Mouse (Mus musculus): Measurements from ENCODE around the gene Foxk1. TPM values are rescaled to one million over a fixed set of nuclear protein-coding genes. Genes with fewer than 3 reads are reported as not detected.

Gene Foxk1
- polyA plus RNA-seq, 1 experiment from 2014 or later = 7.9 TPM

- Histone ChIP-seq H3K36me3 (peaks cover 48% of the 10 kb centered on the region), H3K4me1 (peaks cover 7% of the 10 kb centered on the region), H3K9me3 (replicated peaks) (no peaks in the 10 kb centered on the region), H3K9ac (no peak overlapping the region), H3K4me3 (no peak overlapping the region), H3K4me2 (replicated peaks) (no peak overlapping the region), H3K27ac (no peak overlapping the region), H3K27me3 (no peaks in the 10 kb centered on the region)
- 90% methylated on average over 17 of the region's 17 CpGs for WGBS
- no peak for ATAC-seq (ENCODE audit: low FRiP score)
Measured at GRCm38 (mm10) chr5:142458791-142459557, 57.7 kb downstream of the Foxk1 start.

- Histone ChIP-seq H3K27ac (no peak overlapping the region), H3K36me3 (peaks cover 40% of the 10 kb centered on the region), H3K4me3 (no peak overlapping the region), H3K4me1 (peaks cover 13% of the 10 kb centered on the region), H3K4me2 (replicated peaks) (no peak overlapping the region), H3K9me3 (replicated peaks) (no peaks in the 10 kb centered on the region), H3K27me3 (no peaks in the 10 kb centered on the region), H3K9ac (no peak overlapping the region)
- WGBS = 77% methylated on average over 5 of the region's 5 CpGs
- no peak for ATAC-seq (ENCODE audit: low FRiP score)
Measured at GRCm38 (mm10) chr5:142459834-142460233, 58.5 kb downstream of the Foxk1 start.

GRCm38 (mm10) chr5:142461942-142462640 lies 60.8 kb downstream of the Foxk1 start:
- H3K36me3 ChIP-seq = peaks cover 23% of the 10 kb centered on the region
- 95% methylated on average over 7 of the region's 7 CpGs for WGBS
- H3K27me3 ChIP-seq = no peaks in the 10 kb centered on the region
- H3K9ac ChIP-seq = no peak overlapping the region
- no peaks in the 10 kb centered on the region for H3K9me3 ChIP-seq (replicated peaks)
- no peak overlapping the region for H3K4me3 ChIP-seq
- no peak for ATAC-seq (ENCODE audit: low FRiP score)
- H3K4me2 ChIP-seq (replicated peaks) = no peak overlapping the region
- no peak overlapping the region for H3K27ac ChIP-seq
- peaks cover 15% of the 10 kb centered on the region for H3K4me1 ChIP-seq

GRCm38 (mm10) chr5:142462641-142462948 lies 61.3 kb downstream of the Foxk1 start:
- Histone ChIP-seq H3K9ac (no peak overlapping the region), H3K4me2 (replicated peaks) (no peak overlapping the region), H3K4me3 (no peak overlapping the region), H3K36me3 (peaks cover 20% of the 10 kb centered on the region), H3K9me3 (replicated peaks) (no peaks in the 10 kb centered on the region), H3K4me1 (peaks cover 15% of the 10 kb centered on the region), H3K27ac (no peak overlapping the region), H3K27me3 (no peaks in the 10 kb centered on the region)
- WGBS = 92% methylated on average over 2 of the region's 2 CpGs
- no peak for ATAC-seq (ENCODE audit: low FRiP score)

GRCm38 (mm10) chr5:142463011-142463410 lies 61.7 kb downstream of the Foxk1 start:
- Histone ChIP-seq H3K36me3 (peaks cover 20% of the 10 kb centered on the region), H3K4me2 (replicated peaks) (peak overlapping the region; percentile 61), H3K27me3 (no peaks in the 10 kb centered on the region), H3K9ac (peak overlapping the region; percentile 59; the same call in 1 of the 2 replicates), H3K4me1 (peaks cover 15% of the 10 kb centered on the region), H3K9me3 (replicated peaks) (no peaks in the 10 kb centered on the region), H3K27ac (peak overlapping the region; percentile 85), H3K4me3 (0 out of 2 replicates have a peak overlapping the region, but pooled peaks have one; percentile 84)
- no peak for ATAC-seq (ENCODE audit: low FRiP score)
- 84% methylated on average over 6 of the region's 6 CpGs for WGBS

- Histone ChIP-seq H3K4me2 (replicated peaks) (peak within 1 kb of the TSS; percentile 61), H3K9me3 (replicated peaks) (no peaks in the 10 kb centered on the region), H3K9ac (peak within 1 kb of the TSS; percentile 80), H3K4me1 (peaks cover 15% of the 10 kb centered on the region), H3K36me3 (peaks cover 20% of the 10 kb centered on the region), H3K27me3 (no peaks in the 10 kb centered on the region), H3K27ac (peak within 1 kb of the TSS; percentile 85), H3K4me3 (peak within 1 kb of the TSS; percentile 84)
- ATAC-seq (ENCODE audit: low FRiP score) = peak; percentile 89
- WGBS = 2% methylated on average over 60 of the region's 60 CpGs
Measured at GRCm38 (mm10) chr5:142463461-142464454, 62.5 kb downstream of the Foxk1 start, which contains the start of gene Ap5z1. Gene Ap5z1, plus strand, starts transcription at chr5:142463944.

GRCm38 (mm10) chr5:142468375-142468774 lies 67.1 kb downstream of the Foxk1 start:
- Histone ChIP-seq H3K9me3 (replicated peaks) (no peaks in the 10 kb centered on the region), H3K4me3 (no peak overlapping the region), H3K36me3 (peaks cover 49% of the 10 kb centered on the region), H3K9ac (no peak overlapping the region), H3K4me2 (replicated peaks) (no peak overlapping the region), H3K27ac (no peak overlapping the region), H3K4me1 (peaks cover 12% of the 10 kb centered on the region), H3K27me3 (no peaks in the 10 kb centered on the region)
- ATAC-seq (ENCODE audit: low FRiP score) = no peak
- WGBS = 94% methylated on average over 13 of the region's 13 CpGs

- Histone ChIP-seq H3K36me3 (peaks cover 59% of the 10 kb centered on the region), H3K27me3 (no peaks in the 10 kb centered on the region), H3K4me3 (no peak overlapping the region), H3K4me1 (peaks cover 10% of the 10 kb centered on the region), H3K27ac (no peak overlapping the region), H3K4me2 (replicated peaks) (no peak overlapping the region), H3K9ac (no peak overlapping the region), H3K9me3 (replicated peaks) (no peaks in the 10 kb centered on the region)
- WGBS = 93% methylated on average over 11 of the region's 11 CpGs
- no peak for ATAC-seq (ENCODE audit: low FRiP score)
Measured at GRCm38 (mm10) chr5:142469796-142470195, 68.5 kb downstream of the Foxk1 start.

GRCm38 (mm10) chr5:142473696-142474095 lies 72.4 kb downstream of the Foxk1 start:
- H3K36me3 ChIP-seq = peaks cover 46% of the 10 kb centered on the region
- H3K4me2 ChIP-seq (replicated peaks) = 0 out of 2 replicates have a peak overlapping the region, but pooled peaks have one; percentile 3
- no peak overlapping the region for H3K9ac ChIP-seq
- ATAC-seq (ENCODE audit: low FRiP score) = no peak
- no peak overlapping the region for H3K4me3 ChIP-seq
- H3K27me3 ChIP-seq = no peaks in the 10 kb centered on the region
- H3K4me1 ChIP-seq = peaks cover 8% of the 10 kb centered on the region
- H3K9me3 ChIP-seq (replicated peaks) = no peaks in the 10 kb centered on the region
- 0 out of 2 replicates have a peak overlapping the region, but pooled peaks have one; percentile 26 for H3K27ac ChIP-seq
- WGBS = 56% methylated on average over 10 of the region's 10 CpGs

GRCm38 (mm10) chr5:142475669-142476068 lies 74.4 kb downstream of the Foxk1 start:
- Histone ChIP-seq H3K4me2 (replicated peaks) (no peak overlapping the region), H3K4me3 (no peak overlapping the region), H3K27me3 (no peaks in the 10 kb centered on the region), H3K9ac (no peak overlapping the region), H3K27ac (no peak overlapping the region), H3K4me1 (peaks cover 8% of the 10 kb centered on the region), H3K9me3 (replicated peaks) (no peaks in the 10 kb centered on the region), H3K36me3 (peaks cover 27% of the 10 kb centered on the region)
- 84% methylated on average over 7 of the region's 7 CpGs for WGBS
- ATAC-seq (ENCODE audit: low FRiP score) = no peak

- H3K36me3 ChIP-seq = peaks cover 14% of the 10 kb centered on the region
- no peak for ATAC-seq (ENCODE audit: low FRiP score)
- WGBS = 93% methylated on average over 12 of the region's 12 CpGs
- peaks cover 8% of the 10 kb centered on the region for H3K4me1 ChIP-seq
- H3K9ac ChIP-seq = peak overlapping the region; percentile 13; the same call in 1 of the 2 replicates
- H3K9me3 ChIP-seq (replicated peaks) = no peaks in the 10 kb centered on the region
- no peak overlapping the region for H3K4me2 ChIP-seq (replicated peaks)
- no peak overlapping the region for H3K4me3 ChIP-seq
- no peaks in the 10 kb centered on the region for H3K27me3 ChIP-seq
- no peak overlapping the region for H3K27ac ChIP-seq
Measured at GRCm38 (mm10) chr5:142477346-142477745, 76.0 kb downstream of the Foxk1 start.
